In genomic region chr7:141327469-141328372, GRCm38 (mm10) we compare ENCODE assay signal across 8 mouse cellular contexts. TPM values are rescaled to one million over a fixed set of nuclear protein-coding genes. Genes with fewer than 3 reads are reported as not detected.
DNase-seq lines count a peak whose midpoint lies in the region; ATAC-seq lines count a peak whose summit lies in the region.

Gene Deaf1, minus strand, starts transcription at chr7:141327690.
Gene Tmem80, plus strand, starts transcription at chr7:141327739.

- peak within 1 kb of the TSS; percentile 99 for H3K27ac ChIP-seq in forebrain, embryonic 11.5 days (ENCODE audit: low read depth, low read length)
- H3K27ac ChIP-seq in heart, embryonic 16.5 days (ENCODE audit: low read length) = peak within 1 kb of the TSS; percentile 99
- H3K27ac ChIP-seq in liver, embryonic 15.5 days (replicated peaks) = peak within 1 kb of the TSS; percentile 97
- peak within 1 kb of the TSS; percentile 95 for H3K27ac ChIP-seq in neural tube, embryonic 12.5 days

- DNase-seq in CD8-positive naive resting alpha-beta T cell, adult 2 months (ENCODE audit: low read depth in 2 of 2, low spot score in 2 of 2) = peak; percentile 97 to 98
- peak; percentile 97 for DNase-seq in c-Kit-positive CD71-positive TER-119-negative erythroid progenitor cells, embryonic 14.5 days (ENCODE audit: low read depth)
- peak; percentile 99 for DNase-seq in forebrain, embryonic 11.5 days (ENCODE audit: low spot score)
- peak; percentile 100 for DNase-seq in kidney, postnatal 36 days
- DNase-seq in telencephalon, adult 2 months (ENCODE audit: low read depth, low spot score) = peak; percentile 96

- ATAC-seq in forebrain, embryonic 11.5 days (replicated peaks; ENCODE audit: low FRiP score) = peak; percentile 95
- peak; percentile 95 for ATAC-seq in heart, embryonic 16.5 days (replicated peaks; ENCODE audit: extremely low read depth, insufficient read depth, low FRiP score)
- peak; percentile 91 for ATAC-seq in liver, embryonic 15.5 days (ENCODE audit: insufficient read depth)
- peak; percentile 97 for ATAC-seq in neural tube, embryonic 12.5 days (ENCODE audit: low FRiP score, low read depth)

- peaks cover 2% of the 10 kb centered on the region; the same call in 1 of the 2 replicates for H3K36me3 ChIP-seq in forebrain, embryonic 11.5 days (ENCODE audit: control insufficient read depth, insufficient read depth, low read length)
- peaks cover 10% of the 10 kb centered on the region for H3K36me3 ChIP-seq in heart, embryonic 16.5 days (ENCODE audit: control insufficient read depth, insufficient read depth)
- peaks cover 21% of the 10 kb centered on the region for H3K36me3 ChIP-seq in liver, embryonic 15.5 days (replicated peaks)
- peaks cover 23% of the 10 kb centered on the region for H3K36me3 ChIP-seq in neural tube, embryonic 12.5 days

- no peaks in the 10 kb centered on the region for H3K9me3 ChIP-seq in forebrain, embryonic 11.5 days (ENCODE audit: control insufficient read depth, low read length)
- H3K9me3 ChIP-seq in heart, embryonic 16.5 days (replicated peaks; ENCODE audit: control insufficient read depth, low read length) = no peaks in the 10 kb centered on the region
- H3K9me3 ChIP-seq in liver, embryonic 15.5 days (replicated peaks) = no peaks in the 10 kb centered on the region
- H3K9me3 ChIP-seq in neural tube, embryonic 12.5 days = no peaks in the 10 kb centered on the region

- peak within 1 kb of the TSS; percentile 61 for H3K4me3 ChIP-seq in forebrain, embryonic 11.5 days (ENCODE audit: low read depth, low read length)
- peak within 1 kb of the TSS; percentile 79 for H3K4me3 ChIP-seq in heart, embryonic 16.5 days (ENCODE audit: low read length)
- H3K4me3 ChIP-seq in liver, embryonic 15.5 days (replicated peaks) = peak within 1 kb of the TSS; percentile 71
- peak within 1 kb of the TSS; percentile 67 for H3K4me3 ChIP-seq in neural tube, embryonic 12.5 days

- WGBS in forebrain, embryonic 11.5 days = under 1% methylated on average over 105 of the region's 105 CpGs
- WGBS in heart, embryonic 16.5 days = under 1% methylated on average over 105 of the region's 105 CpGs
- WGBS in liver, embryonic 15.5 days (ENCODE audit: insufficient replicate concordance) = under 1% methylated on average over 105 of the region's 105 CpGs
- WGBS in neural tube, embryonic 12.5 days = under 1% methylated on average over 105 of the region's 105 CpGs

- H3K9ac ChIP-seq in forebrain, embryonic 11.5 days (ENCODE audit: low read length) = peak within 1 kb of the TSS; percentile 93
- peak within 1 kb of the TSS; percentile 92 for H3K9ac ChIP-seq in heart, embryonic 16.5 days (ENCODE audit: low read length)
- H3K9ac ChIP-seq in liver, embryonic 15.5 days = peak within 1 kb of the TSS; percentile 94
- H3K9ac ChIP-seq in neural tube, embryonic 12.5 days = peak within 1 kb of the TSS; percentile 92

- no peaks in the 10 kb centered on the region for H3K27me3 ChIP-seq in forebrain, embryonic 11.5 days (ENCODE audit: control insufficient read depth, insufficient read depth, low read length)
- no peaks in the 10 kb centered on the region for H3K27me3 ChIP-seq in heart, embryonic 16.5 days (ENCODE audit: control insufficient read depth, insufficient read depth, low read length)
- H3K27me3 ChIP-seq in liver, embryonic 15.5 days = no peaks in the 10 kb centered on the region
- H3K27me3 ChIP-seq in neural tube, embryonic 12.5 days (replicated peaks) = no peaks in the 10 kb centered on the region

- H3K4me1 ChIP-seq in forebrain, embryonic 11.5 days (replicated peaks; ENCODE audit: control insufficient read depth, insufficient read depth, low read length) = peaks cover 15% of the 10 kb centered on the region
- peaks cover 16% of the 10 kb centered on the region for H3K4me1 ChIP-seq in heart, embryonic 16.5 days (ENCODE audit: control insufficient read depth, insufficient read depth, low read length)
- peaks cover 42% of the 10 kb centered on the region for H3K4me1 ChIP-seq in liver, embryonic 15.5 days (replicated peaks)
- H3K4me1 ChIP-seq in neural tube, embryonic 12.5 days = peaks cover 24% of the 10 kb centered on the region

- peak within 1 kb of the TSS; percentile 79 for H3K4me2 ChIP-seq in forebrain, embryonic 11.5 days (ENCODE audit: low read depth, low read length, severe bottlenecking)
- H3K4me2 ChIP-seq in heart, embryonic 16.5 days (ENCODE audit: low read depth, low read length) = peak within 1 kb of the TSS; percentile 85
- peak within 1 kb of the TSS; percentile 96 for H3K4me2 ChIP-seq in liver, embryonic 15.5 days
- H3K4me2 ChIP-seq in neural tube, embryonic 12.5 days (replicated peaks) = peak within 1 kb of the TSS; percentile 99

RNA-seq across cellular contexts. Expression of gene Deaf1, which starts in this region (rescaled TPM):
- 74.2 and 80.8 TPM in 2 replicates for polyA plus RNA-seq in forebrain, embryonic 11.5 days (2014; fragmentation: Nextera tagmentation; extraction: Ambion mirVana)
- 37.6 and 37.7 TPM in 2 replicates for polyA plus RNA-seq in heart, embryonic 16.5 days (2015; fragmentation: Nextera tagmentation; extraction: Ambion mirVana)
- 13.4 and 16.9 TPM in 2 replicates for polyA plus RNA-seq in liver, embryonic 15.5 days (2015; fragmentation: Nextera tagmentation; extraction: Ambion mirVana)
- polyA plus RNA-seq in neural tube, embryonic 12.5 days (2016; fragmentation: Nextera tagmentation; extraction: Ambion mirVana) = 98.9 and 108 TPM in 2 replicates

RNA-seq across cellular contexts. Expression of gene Tmem80, which starts in this region (rescaled TPM):
- 33.2 and 33.5 TPM in 2 replicates for polyA plus RNA-seq in forebrain, embryonic 11.5 days (2014; fragmentation: Nextera tagmentation; extraction: Ambion mirVana)
- polyA plus RNA-seq in heart, embryonic 16.5 days (2015; fragmentation: Nextera tagmentation; extraction: Ambion mirVana) = 32.2 and 32.5 TPM in 2 replicates
- 14.8 and 15.8 TPM in 2 replicates for polyA plus RNA-seq in liver, embryonic 15.5 days (2015; fragmentation: Nextera tagmentation; extraction: Ambion mirVana)
- 60.9 and 62.5 TPM in 2 replicates for polyA plus RNA-seq in neural tube, embryonic 12.5 days (2016; fragmentation: Nextera tagmentation; extraction: Ambion mirVana)

Comparison
In these comparisons a context has a peak if more than half of its experiments do, and no peak if none do; other contexts are left out.
1. Peak in every context shown above with its lines: DNase-seq, ATAC-seq, H3K4me3 ChIP-seq and H3K27ac ChIP-seq.